Mouse (Mus musculus): ENCODE results near the gene Trappc10. TPM values are rescaled to one million over a fixed set of nuclear protein-coding genes. Genes with fewer than 3 reads are reported as not detected.

Gene Trappc10
- polyA plus RNA-seq, 1 experiment from 2014 or later = 18.6 TPM

DNA sequence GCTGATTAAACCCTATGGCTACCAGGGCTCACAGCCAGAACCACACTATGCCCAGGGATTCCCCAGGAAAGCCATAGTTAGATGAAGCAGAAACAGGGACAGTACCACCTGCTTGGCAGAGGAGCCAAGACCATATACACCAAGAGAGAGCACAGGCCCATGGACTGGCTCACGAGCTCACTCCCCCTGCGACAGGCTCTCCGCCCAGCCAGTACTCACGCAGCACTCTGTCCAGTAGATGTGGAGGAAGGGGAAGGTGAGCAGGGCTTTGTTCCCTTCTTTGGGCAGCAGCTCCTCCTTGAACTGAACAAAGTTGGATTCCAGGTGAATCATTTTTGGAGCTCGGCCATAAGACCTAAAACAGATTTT lies 15.9 kb downstream of the Trappc10 start:
- no peaks in the 10 kb centered on the region for H3K27me3 ChIP-seq
- peaks cover 21% of the 10 kb centered on the region; the same call in 1 of the 2 replicates for H3K36me3 ChIP-seq
- no peak overlapping the region for H3K4me2 ChIP-seq (replicated peaks)
- no peaks in the 10 kb centered on the region for H3K4me1 ChIP-seq
- H3K9me3 ChIP-seq = no peaks in the 10 kb centered on the region
- H3K27ac ChIP-seq = no peak overlapping the region
- 91% methylated on average over 5 of the region's 5 CpGs for WGBS
- H3K4me3 ChIP-seq = no peak overlapping the region
- ATAC-seq (ENCODE audit: insufficient number of reproducible peaks, insufficient read depth, low FRiP score, low TSS enrichment) = no peak
- H3K9ac ChIP-seq = no peak overlapping the region

DNA sequence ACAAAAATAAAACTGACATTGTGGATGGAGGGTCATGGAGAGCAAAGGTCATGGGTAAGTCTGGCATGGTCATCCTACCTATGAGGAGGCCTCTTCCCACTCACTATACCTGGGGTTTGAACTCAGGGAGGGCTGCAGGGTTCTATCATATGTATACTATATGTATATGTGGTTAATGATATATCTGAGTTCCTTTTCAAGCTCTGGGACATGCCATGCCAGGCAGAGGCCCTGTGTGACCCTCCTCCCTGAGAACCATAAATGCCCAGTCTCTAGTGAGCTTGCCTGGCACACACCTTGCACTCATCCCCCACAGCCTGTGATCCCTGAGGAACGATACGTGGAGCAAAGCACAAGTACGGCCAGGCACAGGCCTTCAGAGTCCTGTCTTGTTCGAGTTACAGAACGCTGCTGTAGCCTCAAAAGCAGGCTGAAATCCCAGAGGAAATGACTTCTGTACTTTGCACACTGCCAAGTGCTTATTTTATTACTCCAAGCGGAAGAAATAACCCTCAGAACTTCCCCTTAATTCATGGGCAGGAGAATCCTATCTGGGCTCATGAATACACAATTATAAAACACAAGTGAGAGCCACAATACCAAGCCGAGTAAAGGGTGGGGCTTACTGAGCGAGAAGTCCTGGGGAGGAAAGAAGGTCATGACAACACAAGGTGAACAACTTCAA lies 16.4 kb downstream of the Trappc10 start:
- Histone ChIP-seq H3K4me1 (no peaks in the 10 kb centered on the region), H3K27me3 (no peaks in the 10 kb centered on the region), H3K9ac (no peak overlapping the region), H3K9me3 (no peaks in the 10 kb centered on the region), H3K27ac (no peak overlapping the region), H3K36me3 (peaks cover 21% of the 10 kb centered on the region; the same call in 1 of the 2 replicates), H3K4me3 (no peak overlapping the region), H3K4me2 (replicated peaks) (no peak overlapping the region)
- WGBS = 85% methylated on average over 8 of the region's 8 CpGs
- no peak for ATAC-seq (ENCODE audit: insufficient number of reproducible peaks, insufficient read depth, low FRiP score, low TSS enrichment)

DNA sequence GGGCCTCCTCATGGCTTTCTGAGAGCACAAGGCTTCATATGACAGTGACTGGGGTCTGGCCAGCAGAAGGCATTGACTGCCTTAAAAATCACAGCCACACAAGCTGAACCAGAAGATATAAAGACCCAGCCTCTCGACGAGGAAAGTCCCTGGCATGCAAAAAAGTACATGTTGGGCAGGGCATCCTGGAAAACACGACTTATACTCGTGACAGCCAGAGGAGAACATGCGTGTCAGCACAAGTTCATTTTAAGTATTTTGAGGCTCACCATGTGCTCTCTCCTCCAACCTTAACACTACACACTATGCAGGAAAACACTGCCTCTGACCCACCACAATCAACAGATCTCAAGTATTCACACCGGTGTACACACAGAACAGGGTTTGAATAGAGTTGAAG lies 20.3 kb downstream of the Trappc10 start:
- H3K27me3 ChIP-seq = no peaks in the 10 kb centered on the region
- H3K36me3 ChIP-seq = peaks cover 48% of the 10 kb centered on the region
- ATAC-seq (ENCODE audit: insufficient number of reproducible peaks, insufficient read depth, low FRiP score, low TSS enrichment) = no peak

DNA sequence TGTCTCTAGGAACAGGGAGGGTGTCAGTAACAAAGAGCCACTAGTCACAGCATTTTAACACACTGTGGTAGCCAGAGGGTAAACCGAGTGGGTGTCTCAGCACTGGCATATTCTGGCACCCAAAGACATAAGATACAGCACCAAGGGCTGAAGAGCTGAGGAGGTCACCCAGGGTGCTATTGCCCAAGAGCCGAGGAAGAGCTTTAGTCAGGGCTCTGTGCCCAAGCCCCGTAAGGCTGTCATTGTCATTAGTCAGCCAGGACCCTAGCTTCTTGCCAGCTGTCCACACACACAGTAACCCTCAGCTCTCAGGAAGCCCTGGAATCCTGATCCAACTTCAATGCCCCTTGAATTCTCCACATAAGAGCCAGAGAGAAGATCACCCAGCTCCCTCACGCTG lies 21.5 kb downstream of the Trappc10 start:
- Histone ChIP-seq H3K36me3 (peaks cover 52% of the 10 kb centered on the region), H3K27me3 (no peaks in the 10 kb centered on the region), H3K4me2 (replicated peaks) (no peak overlapping the region), H3K9me3 (no peaks in the 10 kb centered on the region), H3K9ac (no peak overlapping the region), H3K4me1 (no peaks in the 10 kb centered on the region), H3K27ac (no peak overlapping the region), H3K4me3 (no peak overlapping the region)
- no peak for ATAC-seq (ENCODE audit: insufficient number of reproducible peaks, insufficient read depth, low FRiP score, low TSS enrichment)
- WGBS = 79% methylated on average over 4 of the region's 4 CpGs

More for the DNA sequence above, 20.3 kb downstream of the Trappc10 start:
- Histone ChIP-seq H3K4me2 (replicated peaks) (no peak overlapping the region), H3K9me3 (no peaks in the 10 kb centered on the region), H3K27ac (no peak overlapping the region), H3K4me3 (no peak overlapping the region), H3K4me1 (no peaks in the 10 kb centered on the region), H3K9ac (no peak overlapping the region)
- 88% methylated on average over 6 of the region's 6 CpGs for WGBS

DNA sequence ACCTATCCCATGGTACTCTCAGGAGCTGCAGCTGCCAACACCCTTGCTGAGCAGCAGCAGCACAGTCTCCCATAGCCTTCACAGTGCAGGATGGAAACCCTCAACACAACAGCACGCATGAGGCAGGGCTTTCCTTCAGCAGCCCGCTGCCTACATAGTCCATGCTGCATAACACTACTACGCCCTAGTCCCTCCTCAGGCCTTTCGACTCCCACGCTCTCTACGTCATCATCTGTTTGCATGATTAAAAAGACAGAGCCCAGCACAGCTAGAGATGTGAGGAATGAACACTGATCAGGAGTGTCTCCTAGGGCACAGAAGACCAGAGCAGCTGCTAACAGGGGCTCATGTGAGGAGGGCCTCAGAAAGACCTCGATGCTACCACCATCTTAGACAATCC lies 23.1 kb downstream of the Trappc10 start:
- H3K27me3 ChIP-seq = no peaks in the 10 kb centered on the region
- H3K4me1 ChIP-seq = no peaks in the 10 kb centered on the region
- H3K27ac ChIP-seq = no peak overlapping the region
- H3K36me3 ChIP-seq = peaks cover 59% of the 10 kb centered on the region
- 92% methylated on average over 7 of the region's 7 CpGs for WGBS
- H3K4me3 ChIP-seq = no peak overlapping the region
- no peak overlapping the region for H3K9ac ChIP-seq
- no peaks in the 10 kb centered on the region for H3K9me3 ChIP-seq
- ATAC-seq (ENCODE audit: insufficient number of reproducible peaks, insufficient read depth, low FRiP score, low TSS enrichment) = no peak
- H3K4me2 ChIP-seq (replicated peaks) = no peak overlapping the region

DNA sequence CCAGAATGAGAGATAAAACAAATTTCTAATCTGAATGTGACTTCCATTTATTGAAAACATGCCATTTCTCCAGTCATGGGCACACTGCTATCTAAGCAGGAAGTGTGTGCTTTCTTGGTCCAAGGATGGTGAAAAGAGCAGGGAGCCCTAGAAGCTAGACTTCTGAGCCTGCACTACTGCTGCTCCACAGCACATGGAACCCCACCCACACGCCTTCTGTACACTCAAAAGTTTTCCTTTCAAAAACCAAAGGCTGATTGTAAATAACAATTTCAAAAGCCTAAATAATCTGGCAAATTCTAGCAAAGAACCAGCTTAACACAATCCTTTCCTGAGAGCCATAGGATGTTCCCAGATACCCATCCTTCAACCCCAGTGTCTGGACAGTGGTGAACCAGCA lies 24.9 kb downstream of the Trappc10 start:
- H3K4me3 ChIP-seq = no peak overlapping the region
- no peaks in the 10 kb centered on the region for H3K27me3 ChIP-seq
- 87% methylated on average over 1 of the region's 1 CpGs for WGBS
- H3K9me3 ChIP-seq = no peaks in the 10 kb centered on the region
- H3K27ac ChIP-seq = no peak overlapping the region
- ATAC-seq (ENCODE audit: insufficient number of reproducible peaks, insufficient read depth, low FRiP score, low TSS enrichment) = no peak
- peaks cover 69% of the 10 kb centered on the region for H3K36me3 ChIP-seq
- H3K4me1 ChIP-seq = no peaks in the 10 kb centered on the region
- no peak overlapping the region for H3K9ac ChIP-seq
- H3K4me2 ChIP-seq (replicated peaks) = no peak overlapping the region

GRCm38 (mm10) chr10:78218576-78218975 lies 25.9 kb downstream of the Trappc10 start:
- H3K4me3 ChIP-seq = no peak overlapping the region
- H3K9ac ChIP-seq = no peak overlapping the region
- H3K9me3 ChIP-seq = no peaks in the 10 kb centered on the region
- WGBS = 88% methylated on average over 6 of the region's 6 CpGs
- no peaks in the 10 kb centered on the region for H3K4me1 ChIP-seq
- no peak overlapping the region for H3K27ac ChIP-seq
- no peak overlapping the region for H3K4me2 ChIP-seq (replicated peaks)
- no peak for ATAC-seq (ENCODE audit: insufficient number of reproducible peaks, insufficient read depth, low FRiP score, low TSS enrichment)
- H3K36me3 ChIP-seq = peaks cover 78% of the 10 kb centered on the region
- H3K27me3 ChIP-seq = no peaks in the 10 kb centered on the region

DNA sequence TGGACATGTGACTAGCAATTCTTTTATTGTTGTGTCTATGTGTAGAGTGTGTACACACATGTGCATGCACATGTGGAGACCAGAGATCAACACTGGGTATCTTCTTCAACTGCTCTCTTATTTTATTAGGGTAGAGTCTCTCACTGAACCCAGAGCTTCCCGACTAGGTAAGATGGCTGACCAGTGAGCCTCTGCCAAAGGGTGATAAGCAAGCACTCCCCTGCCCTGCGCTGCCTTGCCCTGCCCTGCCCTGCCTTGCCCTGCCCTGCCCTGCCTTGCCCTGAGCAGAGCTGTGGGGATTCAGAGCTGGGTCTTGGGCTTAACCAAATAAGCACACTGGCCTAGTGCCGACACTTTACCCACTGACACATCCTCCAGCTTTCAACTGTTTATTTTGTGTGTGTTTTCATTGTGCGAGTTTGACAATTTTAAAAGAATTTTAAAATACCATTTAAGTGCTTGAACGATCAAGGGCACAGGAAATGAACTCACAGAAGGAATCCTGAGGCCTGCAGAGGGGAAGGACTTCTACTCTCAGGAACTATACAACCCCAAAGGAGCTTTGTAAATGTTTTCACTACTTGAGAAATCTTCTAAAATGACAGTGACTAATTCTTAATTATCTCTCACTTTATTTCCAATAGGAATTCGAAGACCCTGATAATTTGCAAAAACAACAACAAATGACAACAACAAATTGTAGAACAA lies 27.9 kb downstream of the Trappc10 start:
- no peak for ATAC-seq (ENCODE audit: insufficient number of reproducible peaks, insufficient read depth, low FRiP score, low TSS enrichment)
- Histone ChIP-seq H3K27me3 (no peaks in the 10 kb centered on the region), H3K36me3 (peaks cover 82% of the 10 kb centered on the region), H3K9ac (no peak overlapping the region), H3K27ac (no peak overlapping the region), H3K4me1 (no peaks in the 10 kb centered on the region), H3K9me3 (no peaks in the 10 kb centered on the region), H3K4me3 (no peak overlapping the region), H3K4me2 (replicated peaks) (no peak overlapping the region)
- 75% methylated on average over 6 of the region's 6 CpGs for whole genome bisulfite sequencing

- H3K9ac ChIP-seq = no peak overlapping the region
- H3K4me1 ChIP-seq = no peaks in the 10 kb centered on the region
- H3K9me3 ChIP-seq = no peaks in the 10 kb centered on the region
- no peaks in the 10 kb centered on the region for H3K27me3 ChIP-seq
- no peak overlapping the region for H3K4me3 ChIP-seq
- no peak overlapping the region for H3K4me2 ChIP-seq (replicated peaks)
- H3K27ac ChIP-seq = no peak overlapping the region
- peaks cover 81% of the 10 kb centered on the region for H3K36me3 ChIP-seq
- WGBS = 95% methylated on average over 9 of the region's 9 CpGs
- no peak for ATAC-seq (ENCODE audit: insufficient number of reproducible peaks, insufficient read depth, low FRiP score, low TSS enrichment)
These were observed 30.1 kb downstream of the Trappc10 start for GRCm38 (mm10) chr10:78214371-78214770.

DNA sequence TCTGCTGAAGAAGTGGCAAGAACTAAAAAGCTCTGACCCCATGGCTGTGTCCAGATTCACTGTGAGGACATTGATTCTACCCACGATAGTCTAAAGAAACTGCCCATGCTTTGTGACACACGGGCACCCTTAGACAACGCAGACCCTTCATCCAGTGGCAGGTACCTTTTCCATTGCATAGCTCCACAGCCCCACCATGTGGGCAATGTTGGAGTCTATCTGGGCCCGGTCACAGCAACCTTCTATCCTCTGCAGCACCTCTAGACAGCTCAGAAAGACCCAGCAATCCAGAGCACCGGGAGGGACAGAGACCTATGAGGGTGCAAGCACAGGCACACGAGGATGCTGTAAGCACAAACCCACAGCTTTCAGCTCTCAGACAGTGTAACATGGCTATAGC lies 33.1 kb downstream of the Trappc10 start:
- Histone ChIP-seq H3K4me3 (no peak overlapping the region), H3K36me3 (peaks cover 83% of the 10 kb centered on the region), H3K9ac (no peak overlapping the region), H3K4me1 (no peaks in the 10 kb centered on the region), H3K27ac (no peak overlapping the region), H3K27me3 (no peaks in the 10 kb centered on the region), H3K9me3 (no peaks in the 10 kb centered on the region), H3K4me2 (replicated peaks) (no peak overlapping the region)
- no peak for ATAC-seq (ENCODE audit: insufficient number of reproducible peaks, insufficient read depth, low FRiP score, low TSS enrichment)
- 70% methylated on average over 6 of the region's 6 CpGs for WGBS

DNA sequence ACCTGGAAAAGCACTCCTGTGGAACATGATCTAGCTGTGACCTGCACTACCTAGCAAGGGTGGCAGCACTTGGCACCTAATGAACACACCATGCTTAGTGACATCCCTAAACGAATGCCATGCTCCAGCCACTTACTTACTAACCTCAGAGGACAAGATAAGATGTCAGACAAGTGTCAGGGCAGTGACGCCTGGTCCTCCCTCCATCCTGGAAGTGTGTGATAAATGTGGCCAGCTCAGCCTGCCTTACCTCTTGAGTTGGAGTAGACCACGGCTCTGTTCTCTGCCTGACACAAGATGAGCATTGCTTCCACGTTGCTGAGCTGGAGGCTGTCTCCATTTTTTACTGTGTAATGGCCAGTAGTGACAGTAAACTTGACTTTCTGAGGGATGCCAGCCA lies 43.3 kb downstream of the Trappc10 start:
- 87% methylated on average over 4 of the region's 4 CpGs for WGBS
- no peak overlapping the region for H3K4me2 ChIP-seq (replicated peaks)
- no peaks in the 10 kb centered on the region for H3K27me3 ChIP-seq
- no peaks in the 10 kb centered on the region for H3K4me1 ChIP-seq
- no peaks in the 10 kb centered on the region for H3K9me3 ChIP-seq
- H3K9ac ChIP-seq = no peak overlapping the region
- no peak overlapping the region for H3K27ac ChIP-seq
- peaks cover 93% of the 10 kb centered on the region for H3K36me3 ChIP-seq
- no peak for ATAC-seq (ENCODE audit: insufficient number of reproducible peaks, insufficient read depth, low FRiP score, low TSS enrichment)
- no peak overlapping the region for H3K4me3 ChIP-seq

GRCm38 (mm10) chr10:78192933-78193332 lies 51.5 kb downstream of the Trappc10 start:
- no peak overlapping the region for H3K9ac ChIP-seq
- H3K27me3 ChIP-seq = no peaks in the 10 kb centered on the region
- no peak overlapping the region for H3K4me3 ChIP-seq
- no peak for ATAC-seq (ENCODE audit: insufficient number of reproducible peaks, insufficient read depth, low FRiP score, low TSS enrichment)
- H3K4me2 ChIP-seq (replicated peaks) = no peak overlapping the region
- peaks cover 96% of the 10 kb centered on the region for H3K36me3 ChIP-seq
- no peaks in the 10 kb centered on the region for H3K4me1 ChIP-seq
- 87% methylated on average over 5 of the region's 5 CpGs for WGBS
- no peaks in the 10 kb centered on the region for H3K9me3 ChIP-seq
- no peak overlapping the region for H3K27ac ChIP-seq
